Mouse (Mus musculus): ENCODE measurements around the gene Mrpl28. TPM values are rescaled to one million over a fixed set of nuclear protein-coding genes. Genes with fewer than 3 reads are reported as not detected.

Mrpl28 gene
- total and polyA plus RNA-seq, 3 experiments, result 148 to 174 (median 164) TPM

DNA sequence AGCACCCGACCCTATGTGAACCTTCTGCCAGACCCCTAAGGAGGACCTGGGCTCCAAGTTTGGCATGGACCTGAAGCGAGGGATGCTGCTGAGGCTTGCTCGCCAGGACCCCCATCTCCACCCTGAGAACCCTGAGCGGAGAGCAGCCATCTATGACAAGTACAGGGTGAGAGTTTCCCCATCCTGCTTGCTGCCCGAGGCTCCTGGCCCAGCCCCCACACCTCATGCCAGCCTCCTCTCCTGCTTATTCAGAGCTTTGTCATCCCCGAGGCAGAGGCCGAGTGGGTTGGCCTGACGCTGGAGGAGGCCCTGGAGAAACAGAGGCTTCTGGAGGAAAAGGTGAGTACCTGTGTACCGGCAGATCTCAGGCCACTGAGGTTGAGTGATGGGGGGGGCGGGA lies 1.9 kb downstream of the Mrpl28 start:
- H3K36me3 ChIP-seq (ENCODE audit: control insufficient read depth in 1 of 2, insufficient read depth in 2 of 2, low read length in 2 of 2), result no peaks in the 10 kb centered on the region; a peak in 3 of 4 replicates
- H3K27ac ChIP-seq (ENCODE audit: control insufficient read depth, low read depth, low read length), result no peak overlapping the region
- no peaks in the 10 kb centered on the region for H3K27me3 ChIP-seq (ENCODE audit: control insufficient read depth in 1 of 2, insufficient read depth in 2 of 2, low read length in 2 of 2)
- H3K4me1 ChIP-seq (ENCODE audit: control insufficient read depth in 1 of 2, insufficient read depth in 2 of 2, low read length in 2 of 2), result peaks cover 0 to 6% of the 10 kb centered on the region in 2 experiments; a peak in 2 of 4 replicates
- peaks cover 15% of the 10 kb centered on the region for H3K79me2 ChIP-seq (ENCODE audit: control insufficient read depth, insufficient read depth, low read length, poor library complexity)
- no peak overlapping the region for H3K4me3 ChIP-seq (ENCODE audit: control insufficient read depth in 1 of 2, insufficient read depth in 1 of 2, low read depth in 2 of 2, low read length in 2 of 2)
- no peak overlapping the region for H3K9ac ChIP-seq (ENCODE audit: control insufficient read depth, low read depth, low read length, poor library complexity, severe bottlenecking)
- TF ChIP-seq POLR2AphosphoS5 (IDR thresholded peaks at IDR 0.05; ENCODE audit: borderline replicate concordance, low read depth, low read length), result no peak
- TF ChIP-seq NELFE (IDR thresholded peaks at IDR 0.05; ENCODE audit: low read depth, low read length), result no peak
- no peak for TF ChIP-seq MAX (IDR thresholded peaks at IDR 0.05; ENCODE audit: low read length)
- no peak for TF ChIP-seq GATA1 (IDR thresholded peaks at IDR 0.05; ENCODE audit: low read depth, low read length)
- no peak for TF ChIP-seq JUND (IDR thresholded peaks at IDR 0.05; ENCODE audit: low read depth, low read length)
- TF ChIP-seq ZC3H11A (IDR thresholded peaks at IDR 0.05; ENCODE audit: low read depth, low read length), result no peak
- TF ChIP-seq MAZ (IDR thresholded peaks at IDR 0.05; ENCODE audit: low read depth, low read length), result no peak
- no peak for TF ChIP-seq ETS1 (IDR thresholded peaks at IDR 0.05; ENCODE audit: low read depth, low read length)
- H3K9me3 ChIP-seq (replicated peaks; ENCODE audit: insufficient read depth, low read length), result no peaks in the 10 kb centered on the region
- no peak for DNase-seq (ENCODE audit: low read depth, low spot score)

- Histone ChIP-seq H3K27ac (ENCODE audit: control insufficient read depth, low read depth, low read length) (no peak overlapping the region), H3K36me3 (ENCODE audit: control insufficient read depth in 1 of 2, insufficient read depth in 2 of 2, low read length in 2 of 2) (no peaks in the 10 kb centered on the region; a peak in 2 of 4 replicates), H3K4me1 (ENCODE audit: control insufficient read depth in 1 of 2, insufficient read depth in 2 of 2, low read length in 2 of 2) (no peaks in the 10 kb centered on the region), H3K79me2 (ENCODE audit: control insufficient read depth, insufficient read depth, low read length, poor library complexity) (no peaks in the 10 kb centered on the region), H3K9ac (ENCODE audit: control insufficient read depth, low read depth, low read length, poor library complexity, severe bottlenecking) (no peak overlapping the region), H3K27me3 (ENCODE audit: control insufficient read depth in 1 of 2, insufficient read depth in 2 of 2, low read length in 2 of 2) (no peaks in the 10 kb centered on the region), H3K9me3 (replicated peaks; ENCODE audit: insufficient read depth, low read length) (no peaks in the 10 kb centered on the region), H3K4me3 (ENCODE audit: control insufficient read depth in 1 of 2, insufficient read depth in 1 of 2, low read depth in 2 of 2, low read length in 2 of 2) (no peak overlapping the region)
- no peak for DNase-seq (ENCODE audit: low read depth, low spot score)
- TF ChIP-seq EP300 (IDR thresholded peaks at IDR 0.05; ENCODE audit: low read depth in 1 of 2, low read length in 2 of 2), result no peak
- TF ChIP-seq ETS1 (IDR thresholded peaks at IDR 0.05; ENCODE audit: low read depth, low read length), result no peak
- no peak for TF ChIP-seq CHD1 (IDR thresholded peaks at IDR 0.05; ENCODE audit: low read depth, low read length)
- TF ChIP-seq UBTF (IDR thresholded peaks at IDR 0.05; ENCODE audit: borderline replicate concordance, insufficient read depth, low read depth, low read length), result no peak
- no peak for TF ChIP-seq ZMIZ1 (IDR thresholded peaks at IDR 0.05; ENCODE audit: low read depth, low read length)
- no peak for TF ChIP-seq TAL1 (IDR thresholded peaks at IDR 0.05; ENCODE audit: low read length)
- TF ChIP-seq MAZ (IDR thresholded peaks at IDR 0.05; ENCODE audit: low read depth, low read length), result no peak
- no peak for TF ChIP-seq NRF1 (IDR thresholded peaks at IDR 0.05; ENCODE audit: insufficient read depth, low read depth, low read length, poor library complexity, severe bottlenecking)
- TF ChIP-seq MAX (IDR thresholded peaks at IDR 0.05; ENCODE audit: low read length), result no peak
- no peak for TF ChIP-seq MXI1 (IDR thresholded peaks at IDR 0.05; ENCODE audit: low read depth, low read length)
- TF ChIP-seq JUND (IDR thresholded peaks at IDR 0.05; ENCODE audit: low read depth, low read length), result no peak
- no peak for TF ChIP-seq POLR2AphosphoS2 (IDR thresholded peaks at IDR 0.05; ENCODE audit: low read length)
- no peak for TF ChIP-seq POLR2A (IDR thresholded peaks at IDR 0.05; ENCODE audit: control insufficient read depth in 1 of 2, insufficient read depth in 1 of 2, low read depth in 1 of 2, low read length in 2 of 2, poor library complexity in 1 of 2)
- no peak for TF ChIP-seq MEF2A (IDR thresholded peaks at IDR 0.05; ENCODE audit: extremely low read depth, insufficient replicate concordance, low read depth, low read length, poor library complexity, severe bottlenecking)
Measured at GRCm38 (mm10) chr17:26131062-26131732, 7.9 kb downstream of the Mrpl28 start.
